Mouse (Mus musculus): ENCODE data around the gene Lhx9. TPM values are rescaled to one million over a fixed set of nuclear protein-coding genes. Genes with fewer than 3 reads are reported as not detected.

Gene Lhx9
- total and polyA plus RNA-seq, 3 experiments, result 0.19 to 0.77 TPM; not detected in 1

DNA sequence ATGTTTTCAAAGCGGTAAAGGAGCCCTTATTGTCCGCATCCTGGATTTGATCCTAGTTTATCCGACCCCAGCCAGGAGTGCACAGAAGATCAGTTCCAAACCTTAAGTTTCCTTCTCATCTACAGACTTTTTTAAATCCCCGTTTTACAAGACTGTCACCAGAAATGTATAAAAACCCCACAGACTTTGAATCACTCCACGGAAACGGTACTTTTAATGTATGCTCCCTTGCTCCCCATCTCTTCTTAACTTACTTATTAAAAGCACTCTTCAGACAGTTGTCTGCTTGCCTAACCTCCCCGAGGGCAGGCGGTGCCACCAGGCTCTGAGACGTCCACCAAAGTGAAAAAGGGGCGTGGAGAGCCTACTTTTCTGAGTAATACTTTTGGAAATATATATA, 5.6 kb downstream of the Lhx9 start:
- Histone ChIP-seq H3K27ac (ENCODE audit: control insufficient read depth, low read depth, low read length) (no peak overlapping the region), H3K36me3 (ENCODE audit: control insufficient read depth in 1 of 2, insufficient read depth in 2 of 2, low read length in 2 of 2) (peaks cover 0 to 2% of the 10 kb centered on the region in 2 experiments; a peak in 1 of 4 replicates), H3K79me2 (ENCODE audit: control insufficient read depth, insufficient read depth, low read length, poor library complexity) (no peaks in the 10 kb centered on the region; the same call in 1 of the 2 replicates), H3K9ac (ENCODE audit: control insufficient read depth, low read depth, low read length, poor library complexity, severe bottlenecking) (peak overlapping the region; percentile 33), H3K9me3 (replicated peaks; ENCODE audit: insufficient read depth, low read length) (no peaks in the 10 kb centered on the region), H3K27me3 (ENCODE audit: control insufficient read depth in 1 of 2, insufficient read depth in 2 of 2, low read length in 2 of 2) (no peaks in the 10 kb centered on the region), H3K4me3 (ENCODE audit: control insufficient read depth in 1 of 2, insufficient read depth in 1 of 2, low read depth in 2 of 2, low read length in 2 of 2) (peak overlapping the region; percentile 60 to 80), H3K4me1 (ENCODE audit: control insufficient read depth in 1 of 2, insufficient read depth in 2 of 2, low read length in 2 of 2) (no peaks in the 10 kb centered on the region)
- TF ChIP-seq MAZ (IDR thresholded peaks at IDR 0.05; ENCODE audit: low read depth, low read length), result 0 out of 2 replicates have a peak, but pooled peaks have one; percentile 7
- TF ChIP-seq MYB (IDR thresholded peaks at IDR 0.05; ENCODE audit: low read depth, low read length), result no peak
- peak; percentile 23 for DNase-seq (ENCODE audit: low read depth, low spot score)

DNA sequence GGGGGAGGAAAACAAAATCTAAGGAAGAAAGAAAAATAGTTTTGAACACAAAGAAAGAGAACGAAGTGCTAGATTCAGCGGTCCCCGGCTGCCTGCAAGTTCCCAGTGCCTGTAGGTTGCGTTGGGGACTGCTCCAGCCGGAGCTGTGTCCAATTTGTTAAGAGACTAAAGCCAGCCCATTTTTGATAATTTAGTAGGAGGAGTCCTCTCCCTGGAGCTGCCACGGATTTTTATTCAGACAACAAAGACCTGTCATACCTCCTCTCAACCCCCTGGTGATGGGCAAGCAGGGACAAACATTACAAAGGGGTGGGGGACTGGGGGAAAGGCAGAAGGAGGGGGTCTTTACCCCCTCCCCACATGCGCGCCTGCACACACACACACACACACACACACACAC, 6.1 kb downstream of the Lhx9 start:
- peak overlapping the region; percentile 60 to 80 for H3K4me3 ChIP-seq (ENCODE audit: control insufficient read depth in 1 of 2, insufficient read depth in 1 of 2, low read depth in 2 of 2, low read length in 2 of 2)

DNA sequence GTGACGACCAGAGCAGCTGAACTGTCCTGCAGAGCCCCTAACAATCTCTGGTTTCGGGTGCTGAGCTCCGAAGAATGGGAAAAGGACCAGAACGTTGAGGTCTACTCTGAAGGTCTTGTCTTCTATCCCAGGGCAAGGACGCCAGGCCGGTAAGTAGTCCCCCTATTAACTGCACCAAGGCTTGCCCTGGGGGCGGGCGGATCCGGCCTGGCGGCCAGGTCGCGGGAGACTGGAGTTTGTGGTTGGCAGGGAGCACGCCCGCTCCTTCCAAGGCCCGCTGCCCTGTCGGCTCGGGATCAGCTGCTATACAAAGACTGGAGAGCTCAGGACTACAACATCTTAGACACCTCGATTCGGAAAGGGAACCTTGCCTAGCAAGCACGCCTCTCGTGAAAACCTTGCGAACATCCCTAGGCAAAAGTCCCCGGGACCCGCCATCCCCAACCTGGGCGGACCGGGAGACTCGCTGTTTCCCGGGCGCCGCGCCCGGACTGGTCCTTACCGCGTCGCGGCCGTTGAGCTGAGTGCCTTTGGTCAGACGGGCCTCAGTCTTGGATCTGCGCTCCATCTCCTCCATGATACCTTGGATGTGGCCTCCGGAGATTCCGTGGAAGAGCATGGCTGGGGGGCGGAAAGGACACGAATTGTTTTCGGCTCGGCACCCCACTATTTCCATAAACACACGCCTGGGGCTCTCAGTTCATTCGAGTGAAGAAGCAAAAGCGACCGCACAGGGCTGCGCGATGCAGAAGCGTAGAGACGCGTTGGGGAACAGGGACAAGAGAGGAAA, 6.9 kb downstream of the Lhx9 start:
- peak overlapping the region; percentile 60 to 80 for H3K4me3 ChIP-seq (ENCODE audit: control insufficient read depth in 1 of 2, insufficient read depth in 1 of 2, low read depth in 2 of 2, low read length in 2 of 2)
- H3K4me1 ChIP-seq (ENCODE audit: control insufficient read depth in 1 of 2, insufficient read depth in 2 of 2, low read length in 2 of 2), result no peaks in the 10 kb centered on the region
- peaks cover 0 to 2% of the 10 kb centered on the region in 2 experiments; a peak in 1 of 4 replicates for H3K36me3 ChIP-seq (ENCODE audit: control insufficient read depth in 1 of 2, insufficient read depth in 2 of 2, low read length in 2 of 2)
- no peak for TF ChIP-seq POLR2AphosphoS2 (IDR thresholded peaks at IDR 0.05; ENCODE audit: low read length)
- TF ChIP-seq SMC3 (IDR thresholded peaks at IDR 0.05; ENCODE audit: low read depth, low read length), result 0 out of 2 replicates have a peak, but pooled peaks have one; percentile 1
- no peaks in the 10 kb centered on the region for H3K27me3 ChIP-seq (ENCODE audit: control insufficient read depth in 1 of 2, insufficient read depth in 2 of 2, low read length in 2 of 2)
- no peaks in the 10 kb centered on the region; the same call in 1 of the 2 replicates for H3K79me2 ChIP-seq (ENCODE audit: control insufficient read depth, insufficient read depth, low read length, poor library complexity)
- peak overlapping the region; percentile 44 for H3K9ac ChIP-seq (ENCODE audit: control insufficient read depth, low read depth, low read length, poor library complexity, severe bottlenecking)
- no peak overlapping the region for H3K27ac ChIP-seq (ENCODE audit: control insufficient read depth, low read depth, low read length)
- DNase-seq (ENCODE audit: low read depth, low spot score), result peak; percentile 33
- H3K9me3 ChIP-seq (replicated peaks; ENCODE audit: insufficient read depth, low read length), result no peaks in the 10 kb centered on the region

More for the DNA sequence above, 6.1 kb downstream of the Lhx9 start:
- Histone ChIP-seq H3K9ac (ENCODE audit: control insufficient read depth, low read depth, low read length, poor library complexity, severe bottlenecking) (peak overlapping the region; percentile 44; the same call in 1 of the 2 replicates), H3K27ac (ENCODE audit: control insufficient read depth, low read depth, low read length) (no peak overlapping the region), H3K79me2 (ENCODE audit: control insufficient read depth, insufficient read depth, low read length, poor library complexity) (no peaks in the 10 kb centered on the region; the same call in 1 of the 2 replicates), H3K27me3 (ENCODE audit: control insufficient read depth in 1 of 2, insufficient read depth in 2 of 2, low read length in 2 of 2) (no peaks in the 10 kb centered on the region), H3K9me3 (replicated peaks; ENCODE audit: insufficient read depth, low read length) (no peaks in the 10 kb centered on the region), H3K4me1 (ENCODE audit: control insufficient read depth in 1 of 2, insufficient read depth in 2 of 2, low read length in 2 of 2) (no peaks in the 10 kb centered on the region), H3K36me3 (ENCODE audit: control insufficient read depth in 1 of 2, insufficient read depth in 2 of 2, low read length in 2 of 2) (peaks cover 0 to 2% of the 10 kb centered on the region in 2 experiments; a peak in 1 of 4 replicates)
- TF ChIP-seq USF2 (IDR thresholded peaks at IDR 0.05; ENCODE audit: borderline replicate concordance in 1 of 2, insufficient read depth in 1 of 2, low read depth in 1 of 2, low read length in 2 of 2) (no peak), KAT2A (conservative IDR thresholded peaks at IDR 0.05; ENCODE audit: low read depth, low read length) (no peak), ZNF384 (IDR thresholded peaks at IDR 0.05; ENCODE audit: low read depth, low read length) (no peak), MAX (IDR thresholded peaks at IDR 0.05; ENCODE audit: low read length) (no peak), MEF2A (IDR thresholded peaks at IDR 0.05; ENCODE audit: extremely low read depth, insufficient replicate concordance, low read depth, low read length, poor library complexity, severe bottlenecking) (no peak), NRF1 (IDR thresholded peaks at IDR 0.05; ENCODE audit: insufficient read depth, low read depth, low read length, poor library complexity, severe bottlenecking) (no peak), TCF12 (IDR thresholded peaks at IDR 0.05; ENCODE audit: low read depth, low read length) (no peak), POLR2AphosphoS5 (IDR thresholded peaks at IDR 0.05; ENCODE audit: borderline replicate concordance, low read depth, low read length) (no peak), USF1 (IDR thresholded peaks at IDR 0.05; ENCODE audit: low read depth, low read length) (no peak), POLR2AphosphoS2 (IDR thresholded peaks at IDR 0.05; ENCODE audit: low read length) (no peak), EP300 (IDR thresholded peaks at IDR 0.05; ENCODE audit: low read depth in 1 of 2, low read length in 2 of 2) (no peak), MYB (IDR thresholded peaks at IDR 0.05; ENCODE audit: low read depth, low read length) (no peak), SIN3A (IDR thresholded peaks at IDR 0.05; ENCODE audit: low read length) (no peak), NELFE (IDR thresholded peaks at IDR 0.05; ENCODE audit: low read depth, low read length) (no peak), RCOR1 (IDR thresholded peaks at IDR 0.05; ENCODE audit: low read depth, low read length) (no peak), ELF1 (IDR thresholded peaks at IDR 0.05; ENCODE audit: low read depth, low read length) (no peak)
- peak; percentile 65 for DNase-seq (ENCODE audit: low read depth, low spot score)
